Mouse (Mus musculus): ENCODE measurements around the gene 3110082J24Rik. TPM values are rescaled to one million over a fixed set of nuclear protein-coding genes. Genes with fewer than 3 reads are reported as not detected.

The 3110082J24Rik gene
- total RNA-seq, 2 experiments from 2014 or later = 2.9 to 5.5 TPM

DNA sequence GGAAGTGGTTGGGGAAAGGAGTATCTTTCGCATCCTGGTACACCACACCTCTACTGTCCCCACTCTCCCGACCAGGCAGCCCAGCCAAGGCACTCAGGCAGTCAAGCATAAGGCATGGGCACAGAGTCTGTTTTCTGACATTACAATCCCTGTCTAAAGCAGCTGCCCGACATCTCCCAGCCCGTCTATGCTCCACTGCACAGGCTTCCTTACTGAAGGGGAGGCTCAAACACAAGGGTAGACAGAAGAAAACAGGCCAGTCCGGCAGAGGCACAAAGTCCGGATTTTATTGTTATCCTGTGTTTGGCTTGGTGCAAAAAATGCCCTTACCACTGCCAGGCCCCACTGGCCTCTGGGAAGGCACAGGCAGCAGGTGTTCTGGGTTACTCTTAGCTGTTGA, 13.3 kb upstream of the 3110082J24Rik start:
- DNase-seq (ENCODE audit: low spot score in 2 of 2) = no peak

DNA sequence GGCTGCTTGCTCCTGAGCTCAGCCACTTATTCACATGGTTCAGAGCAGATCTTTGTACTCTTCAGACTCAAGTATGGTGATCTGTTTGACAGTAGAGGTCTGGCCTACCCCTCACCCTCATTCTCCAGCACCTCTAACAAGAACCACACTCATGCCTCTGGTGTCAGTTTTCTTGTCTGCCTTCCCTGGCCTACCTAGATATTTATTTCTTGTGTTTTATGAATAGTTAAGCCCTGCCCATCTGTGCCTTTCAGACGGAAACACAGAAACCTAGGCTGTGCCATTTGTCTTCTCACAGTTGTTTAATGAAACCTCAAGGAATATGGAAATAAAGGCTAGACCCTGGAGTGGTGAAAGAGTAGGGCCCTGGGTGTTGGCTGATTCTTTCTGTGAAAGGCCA, 12.1 kb upstream of the 3110082J24Rik start:
- no peak for DNase-seq (ENCODE audit: low spot score in 2 of 2)

DNA sequence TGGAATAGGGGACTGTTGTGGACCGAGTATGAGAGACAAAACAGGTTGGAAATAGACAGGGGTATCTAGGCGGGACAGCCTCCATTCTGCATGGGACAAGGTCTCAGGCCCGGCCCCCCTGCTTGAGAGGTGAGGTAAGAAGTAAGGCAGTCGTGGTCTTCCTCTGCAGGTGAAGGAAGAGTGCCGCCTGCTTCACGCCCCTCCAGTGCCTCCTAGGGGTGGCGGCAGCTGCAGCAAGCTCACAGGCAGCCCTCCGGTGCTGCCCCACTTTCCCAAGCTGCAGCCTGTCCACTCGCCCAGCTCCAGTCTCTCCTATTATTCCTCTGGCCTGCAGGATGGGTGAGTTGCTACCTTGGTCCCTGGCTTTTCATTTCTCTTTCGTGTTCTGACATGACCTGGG, 9.8 kb upstream of the 3110082J24Rik start:
- no peak for DNase-seq (ENCODE audit: low spot score in 2 of 2)

DNA sequence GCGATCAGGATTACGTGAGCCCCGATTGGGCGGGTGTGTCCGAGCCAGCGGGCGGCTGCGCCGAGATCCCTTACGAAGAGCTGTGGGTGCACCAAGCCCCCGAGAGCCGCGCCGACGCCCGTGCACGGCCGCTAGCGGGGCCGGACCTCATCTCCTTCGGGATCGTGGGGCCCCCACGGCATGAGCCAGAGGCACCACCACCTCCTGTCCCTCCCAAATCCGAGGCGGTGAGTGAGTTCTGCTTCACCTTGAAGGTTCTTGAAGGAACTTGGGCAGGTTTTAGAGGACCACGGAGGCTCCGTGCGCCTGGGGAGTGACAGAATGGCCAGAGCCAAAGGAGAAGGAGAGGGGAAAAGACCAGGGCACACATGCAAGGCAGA, 8.9 kb upstream of the 3110082J24Rik start:
- DNase-seq (ENCODE audit: low spot score in 2 of 2) = no peak

DNA sequence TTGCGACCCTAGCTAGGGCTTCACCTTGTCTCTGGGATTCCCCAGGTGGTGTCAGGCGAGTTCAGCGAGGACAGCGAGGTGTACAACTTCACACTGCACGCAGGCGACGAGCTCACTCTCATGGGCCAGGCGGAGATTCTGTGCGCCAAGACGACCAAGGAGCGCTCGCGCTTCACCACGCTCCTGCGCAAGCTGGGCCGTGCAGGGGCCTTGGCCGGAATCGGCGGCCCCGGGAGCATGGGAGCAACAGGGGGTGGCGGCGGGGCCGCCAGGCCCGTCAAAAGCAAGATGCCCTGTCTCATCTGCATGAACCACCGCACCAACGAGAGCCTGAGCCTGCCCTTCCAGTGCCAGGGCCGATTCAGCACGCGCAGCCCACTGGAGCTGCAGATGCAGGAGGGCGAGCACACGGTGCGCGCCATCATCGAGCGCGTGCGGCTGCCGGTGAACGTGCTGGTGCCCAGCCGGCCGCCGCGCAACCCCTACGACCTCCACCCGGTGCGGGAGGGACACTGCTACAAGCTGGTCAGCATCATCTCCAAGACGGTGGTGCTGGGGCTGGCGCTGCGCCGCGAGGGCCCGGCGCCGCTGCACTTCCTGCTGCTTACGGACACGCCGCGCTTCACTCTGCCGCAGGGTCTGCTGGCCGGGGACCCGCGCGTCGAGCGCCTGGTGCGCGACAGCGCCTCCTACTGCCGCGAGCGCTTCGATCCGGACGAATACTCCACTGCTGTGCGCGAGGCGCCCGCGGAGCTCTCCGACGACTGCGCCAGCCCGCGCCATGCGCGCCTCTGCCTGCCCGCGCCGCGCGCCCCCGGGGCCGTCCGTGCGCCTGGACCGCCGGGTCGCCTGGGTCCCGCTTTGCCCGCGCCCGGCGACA, 8.2 kb upstream of the 3110082J24Rik start:
- DNase-seq (ENCODE audit: low spot score in 2 of 2) = peak; percentile 78

DNA sequence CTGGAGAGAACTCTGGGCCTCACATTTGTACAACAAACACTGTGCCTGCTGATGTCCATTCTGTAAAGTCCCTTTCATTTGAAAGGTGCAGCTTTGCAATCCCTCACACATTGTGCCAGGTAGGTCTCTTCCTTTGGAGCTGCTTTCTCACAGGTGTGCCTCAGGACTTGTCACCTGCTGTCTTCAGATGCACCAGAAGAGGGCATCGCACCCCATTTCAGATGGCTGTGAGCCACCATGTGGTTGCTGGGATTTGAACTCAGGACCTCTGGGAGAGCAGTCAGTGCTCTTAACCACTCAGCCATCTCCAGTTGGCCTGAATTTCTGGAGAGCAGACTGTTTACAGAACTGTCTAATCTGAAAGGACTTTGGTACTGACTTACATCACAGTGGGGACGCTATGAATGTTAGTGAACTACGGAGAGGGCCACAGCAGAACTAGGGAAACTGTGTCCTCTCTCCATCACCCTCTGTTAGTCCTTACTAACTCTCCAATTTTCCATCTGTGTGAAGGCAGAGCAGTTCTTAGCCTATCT, 6.7 kb upstream of the 3110082J24Rik start:
- no peak for DNase-seq (ENCODE audit: low spot score in 2 of 2)

DNA sequence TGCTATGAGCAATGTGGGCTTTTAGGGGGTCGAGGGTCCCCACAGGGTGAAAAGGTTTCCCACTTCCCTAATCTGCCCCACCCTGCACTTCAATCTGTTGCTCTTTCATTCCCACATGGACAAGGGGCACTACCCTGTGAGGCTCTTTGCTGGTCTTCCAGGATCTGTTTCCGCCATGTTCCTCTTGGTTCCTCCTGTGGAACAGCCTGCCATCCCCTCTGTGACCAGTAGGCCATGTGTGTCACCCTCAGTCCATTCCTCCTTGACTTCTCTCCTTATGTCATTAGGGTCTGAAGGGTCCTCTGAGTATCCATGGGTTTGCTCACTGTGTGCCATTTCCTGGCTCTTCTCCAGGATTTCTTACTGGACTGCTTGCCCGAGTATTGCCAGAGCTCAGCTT, 5.9 kb upstream of the 3110082J24Rik start:
- DNase-seq (ENCODE audit: low spot score in 2 of 2) = no peak

DNA sequence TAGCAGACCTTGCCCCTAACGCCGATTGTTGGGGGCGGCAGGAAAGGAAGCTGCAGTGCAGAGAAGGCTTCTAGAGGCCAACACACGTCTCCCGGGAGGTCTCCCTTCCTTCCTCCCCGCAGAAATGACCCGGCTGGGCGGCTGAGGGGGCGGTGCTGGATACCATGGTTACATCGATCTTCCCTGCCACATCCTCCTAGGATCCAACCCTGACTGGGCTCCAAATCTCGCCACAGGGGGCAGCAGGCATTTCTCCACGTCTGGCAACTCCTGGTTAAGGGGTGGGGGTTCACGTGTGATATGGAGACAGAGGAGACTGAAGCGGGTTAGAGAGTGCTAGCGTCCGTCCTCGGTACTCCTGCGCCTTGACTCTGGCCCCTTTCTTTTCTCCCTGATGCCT, 5.2 kb upstream of the 3110082J24Rik start:
- DNase-seq (ENCODE audit: low spot score in 2 of 2) = peak; percentile 48 to 50

DNA sequence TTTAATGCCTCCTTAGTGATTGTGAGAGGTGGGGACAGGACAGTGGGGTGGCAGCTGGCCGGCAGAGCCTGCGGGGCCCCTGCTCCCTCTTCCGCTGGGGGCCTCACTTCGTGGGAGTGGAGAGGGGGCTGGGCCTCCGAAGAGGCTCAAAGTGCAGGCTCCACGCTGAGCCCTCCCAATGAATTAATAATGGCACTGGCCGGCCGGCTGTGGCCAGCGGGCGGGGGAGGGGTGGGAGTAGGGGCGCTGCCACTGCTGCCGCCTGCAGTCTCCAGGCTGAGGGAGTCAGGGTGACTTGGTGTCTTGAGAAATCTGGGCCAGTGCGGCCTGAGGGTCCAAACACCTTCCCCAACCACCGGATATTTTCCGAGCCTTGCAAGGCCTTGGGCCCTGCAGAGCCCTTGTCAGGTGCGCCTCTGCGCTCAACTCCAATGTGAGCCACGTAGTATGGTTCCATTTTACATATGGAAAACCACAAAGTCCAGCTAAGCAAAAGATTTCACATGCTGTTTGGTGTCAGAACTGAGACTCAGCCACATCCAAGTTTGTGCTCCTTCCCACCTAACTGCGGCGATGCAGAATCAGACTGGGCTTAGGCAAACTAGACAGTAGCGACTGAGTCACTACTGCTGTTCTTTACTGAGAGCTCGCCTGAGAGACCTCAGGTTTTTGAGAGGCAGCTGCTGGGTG, 4.6 kb upstream of the 3110082J24Rik start:
- DNase-seq (ENCODE audit: low spot score in 2 of 2) = no peak

DNA sequence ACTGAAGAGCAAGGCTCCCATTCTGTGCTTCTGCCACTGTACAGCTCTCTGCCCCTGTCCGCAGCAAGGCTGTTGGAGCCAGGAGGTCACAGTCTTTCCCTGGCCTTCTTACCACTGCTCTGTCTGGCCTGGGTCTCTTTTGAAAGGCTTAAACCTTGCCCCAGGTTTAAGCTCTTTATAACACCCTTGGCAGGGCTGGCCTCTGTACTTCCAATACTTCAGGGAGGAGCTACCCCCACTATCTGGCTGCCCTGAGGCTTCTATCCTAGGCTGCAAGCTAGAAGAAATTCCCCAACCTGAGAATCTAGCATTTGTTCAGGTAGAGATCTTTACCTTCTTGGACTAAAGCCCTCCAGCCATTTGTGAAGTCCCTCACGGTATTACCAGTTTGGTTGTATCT, 4.0 kb upstream of the 3110082J24Rik start:
- DNase-seq (ENCODE audit: low spot score in 2 of 2) = no peak

DNA sequence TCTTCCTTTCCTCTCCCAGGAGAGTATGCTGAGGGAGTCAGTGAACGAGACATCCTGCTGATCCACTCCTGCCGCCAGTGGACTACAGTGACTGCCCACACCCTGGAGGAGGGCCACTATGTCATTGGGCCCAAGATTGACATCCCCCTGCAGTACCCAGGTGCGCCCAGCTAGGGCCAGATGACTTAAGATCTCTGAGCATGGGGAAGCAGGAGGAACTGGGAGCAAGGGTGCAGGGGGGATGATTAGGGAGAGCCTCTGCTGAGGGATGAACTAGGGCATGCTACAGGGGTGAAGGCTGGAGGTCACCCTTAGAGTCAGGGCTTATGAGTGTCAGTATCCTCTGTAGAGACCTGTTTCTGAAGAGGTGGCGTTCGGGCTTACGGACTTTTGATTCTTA, 2.3 kb upstream of the 3110082J24Rik start:
- DNase-seq (ENCODE audit: low spot score in 2 of 2) = no peak

DNA sequence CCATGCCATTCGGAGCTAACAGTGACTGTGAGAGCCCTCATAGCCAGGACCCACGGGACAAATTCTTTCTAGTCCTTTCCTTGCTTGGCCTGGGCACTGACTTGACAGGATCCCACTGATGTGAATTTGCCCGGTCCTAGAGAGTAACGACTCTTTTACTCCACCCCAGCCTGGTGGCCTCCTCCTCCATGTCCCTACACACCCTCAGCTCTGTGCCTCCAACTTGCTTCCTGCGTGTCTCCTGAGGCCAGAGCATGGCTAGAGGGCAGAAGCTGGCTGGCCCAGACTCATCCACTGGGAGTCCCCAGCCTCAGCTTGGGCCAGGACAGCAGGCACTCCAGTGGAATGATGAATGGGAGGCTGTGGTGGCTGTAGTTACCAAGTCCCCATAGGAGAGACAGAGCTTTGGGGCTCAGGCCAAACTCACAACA, 1.7 kb upstream of the 3110082J24Rik start:
- no peak for DNase-seq (ENCODE audit: low spot score in 2 of 2)

DNA sequence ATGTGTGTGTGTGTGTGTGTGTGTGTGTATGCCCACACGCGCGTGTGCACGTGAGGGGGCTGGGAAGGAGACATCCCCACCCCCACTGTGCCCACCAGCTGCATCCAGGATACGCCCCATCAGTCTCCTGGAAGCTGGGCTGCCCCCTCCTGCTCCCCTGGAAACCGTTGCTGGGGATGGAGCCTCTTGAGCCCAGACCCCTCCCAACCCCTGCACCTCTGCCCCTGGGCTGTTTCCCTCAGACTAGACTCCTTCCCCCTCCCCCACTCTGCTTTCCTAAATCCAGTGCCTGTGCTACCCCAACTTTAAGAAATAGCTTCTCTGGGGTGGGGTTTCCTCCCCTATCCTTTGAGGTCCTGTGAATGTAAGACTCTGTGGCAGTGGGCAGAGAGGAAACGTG, 1.3 kb upstream of the 3110082J24Rik start:
- no peak for DNase-seq (ENCODE audit: low spot score in 2 of 2)

DNA sequence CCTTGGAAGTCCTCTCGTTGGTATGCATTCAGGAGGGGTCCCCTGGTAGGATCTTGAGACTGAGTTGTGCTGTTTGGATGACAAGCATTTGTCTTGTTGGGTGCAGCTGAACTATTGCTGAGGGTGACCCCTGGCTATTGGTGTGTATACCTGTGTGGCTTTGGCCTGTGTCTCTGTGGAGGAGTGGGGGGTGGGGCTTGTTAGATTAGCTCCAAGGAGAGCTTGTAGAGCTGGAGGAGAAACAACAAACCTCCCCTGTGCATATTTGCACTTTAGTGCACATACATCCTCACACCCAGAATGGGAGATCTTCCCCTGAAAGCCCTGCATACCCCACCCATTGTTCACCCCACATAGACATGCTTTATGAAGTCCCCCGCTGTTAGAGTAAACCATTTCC, 870 bp upstream of the 3110082J24Rik start:
- DNase-seq (ENCODE audit: low spot score in 2 of 2) = no peak

DNA sequence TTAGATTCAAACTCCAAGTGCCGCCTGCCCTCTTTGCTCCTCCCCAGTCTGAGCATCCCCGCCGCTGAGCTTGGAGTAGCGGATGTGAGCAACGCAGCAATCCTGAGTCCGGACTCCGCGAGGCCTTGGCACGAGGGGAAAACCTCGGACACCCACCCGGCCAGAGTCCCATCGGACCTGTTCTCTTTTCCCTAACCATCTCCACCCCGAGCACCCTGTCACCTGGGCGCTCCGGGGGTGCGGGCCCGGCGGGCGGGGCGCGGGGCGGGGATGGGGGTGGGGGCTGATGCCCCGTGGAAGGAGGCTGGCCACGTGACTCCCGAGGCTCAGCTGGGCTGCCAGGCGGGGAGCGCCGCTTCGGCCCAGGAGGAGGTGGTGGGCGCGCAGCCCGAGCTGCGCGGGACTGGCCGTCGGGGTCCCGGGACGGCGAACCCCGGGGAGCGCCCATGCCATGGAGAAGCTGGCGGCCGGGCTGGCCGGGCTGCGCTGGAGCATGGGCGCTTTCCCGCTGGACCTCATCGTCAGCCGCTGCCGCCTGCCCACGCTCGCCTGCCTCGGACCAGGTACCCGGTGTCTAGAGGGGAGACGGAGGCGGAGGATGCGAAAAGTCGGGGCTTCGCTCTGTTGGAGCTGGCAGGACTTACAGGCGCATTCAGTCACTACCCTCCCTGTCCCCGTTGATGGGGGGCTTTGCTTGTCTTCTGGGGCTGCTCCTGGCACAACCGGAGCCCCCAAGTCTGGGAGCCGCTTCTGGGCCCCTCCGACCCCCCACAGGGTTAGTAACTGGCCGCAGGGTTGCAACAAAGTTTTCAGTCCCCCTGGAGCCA, 832 bp downstream of the 3110082J24Rik start, which contains the start of gene Garem2:
Gene Garem2, plus strand, starts transcription at position 321 of the 827 bp plus-strand sequence.
- no peak for DNase-seq (ENCODE audit: low spot score in 2 of 2)

DNA sequence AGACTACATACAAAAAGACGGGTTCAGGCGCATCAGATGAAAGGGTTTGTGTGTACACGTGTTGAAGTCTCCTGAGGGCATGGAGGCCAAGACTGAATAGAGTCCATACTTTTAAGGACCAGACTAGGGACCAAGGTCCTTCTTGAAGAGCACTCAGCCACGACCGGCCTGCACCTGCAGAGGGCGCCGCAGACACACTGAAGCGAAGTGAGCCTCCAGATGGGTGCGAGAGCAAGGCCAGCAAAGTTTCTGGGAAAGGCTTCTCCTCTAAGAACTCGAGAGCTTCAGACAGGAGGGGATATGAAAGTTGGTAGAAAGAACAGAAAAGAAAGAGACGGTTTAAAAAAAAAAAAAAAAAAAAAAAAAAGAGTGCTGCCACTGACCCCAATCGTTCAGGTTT, 1.5 kb downstream of the 3110082J24Rik start:
- peak; percentile 48 to 58 for DNase-seq (ENCODE audit: low spot score in 2 of 2)

DNA sequence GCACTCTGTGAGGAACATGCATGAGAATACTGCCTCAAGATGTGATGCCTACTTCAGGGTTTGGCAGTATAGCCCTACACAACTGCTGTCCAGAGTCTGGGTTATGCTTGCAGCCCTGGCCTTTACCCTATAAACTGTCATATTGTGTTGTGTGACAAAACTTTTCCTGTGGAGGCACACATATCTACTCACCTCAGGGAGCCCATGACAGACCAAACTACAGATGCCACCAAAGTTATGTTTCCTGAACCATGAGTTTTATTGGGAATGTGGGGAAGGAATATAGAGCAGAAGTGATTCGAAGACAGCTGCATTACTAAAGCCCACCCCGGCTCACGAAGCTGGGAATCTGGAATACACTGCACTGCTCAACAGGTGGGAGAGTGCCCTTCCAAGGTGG, 2.5 kb downstream of the 3110082J24Rik start:
- no peak for DNase-seq (ENCODE audit: low spot score in 2 of 2)

DNA sequence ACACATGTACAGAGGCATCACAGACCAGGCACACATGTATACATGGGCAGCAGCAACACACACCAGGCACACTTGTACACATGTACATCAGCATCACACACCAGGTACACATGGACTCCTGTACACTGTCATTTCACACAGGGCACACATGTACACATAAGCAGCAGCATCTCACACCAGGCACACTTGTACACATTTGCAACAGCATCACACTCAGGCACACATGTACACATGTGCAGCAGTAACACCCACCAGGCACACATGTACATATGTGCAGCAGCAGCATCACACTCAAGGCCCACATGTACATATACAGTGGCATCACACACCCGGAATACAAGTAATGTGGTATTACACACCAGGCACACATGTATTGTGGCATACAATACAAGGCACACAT, 7.6 kb downstream of the 3110082J24Rik start:
- DNase-seq (ENCODE audit: low spot score in 2 of 2) = no peak

DNA sequence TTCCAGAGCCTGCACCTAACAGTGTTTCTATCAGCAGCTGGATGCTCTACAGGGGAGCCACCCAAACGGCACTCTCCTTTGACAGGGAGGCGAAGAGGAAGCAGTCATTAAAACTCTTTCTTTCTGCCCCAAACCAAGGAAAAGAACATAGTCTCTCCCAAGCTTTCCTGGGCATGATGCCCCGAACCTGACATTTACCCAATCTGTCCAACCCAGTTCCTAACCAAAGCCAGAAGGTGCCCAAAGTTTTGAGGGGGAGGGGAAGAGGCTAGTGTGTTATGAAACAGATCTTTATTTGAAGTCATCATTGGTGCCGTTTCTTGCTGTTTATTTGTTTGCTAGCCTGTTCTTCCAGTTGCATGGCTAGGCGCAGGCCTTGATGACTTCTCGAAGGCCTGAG, 10.2 kb downstream of the 3110082J24Rik start:
- no peak for DNase-seq (ENCODE audit: low spot score in 2 of 2)

DNA sequence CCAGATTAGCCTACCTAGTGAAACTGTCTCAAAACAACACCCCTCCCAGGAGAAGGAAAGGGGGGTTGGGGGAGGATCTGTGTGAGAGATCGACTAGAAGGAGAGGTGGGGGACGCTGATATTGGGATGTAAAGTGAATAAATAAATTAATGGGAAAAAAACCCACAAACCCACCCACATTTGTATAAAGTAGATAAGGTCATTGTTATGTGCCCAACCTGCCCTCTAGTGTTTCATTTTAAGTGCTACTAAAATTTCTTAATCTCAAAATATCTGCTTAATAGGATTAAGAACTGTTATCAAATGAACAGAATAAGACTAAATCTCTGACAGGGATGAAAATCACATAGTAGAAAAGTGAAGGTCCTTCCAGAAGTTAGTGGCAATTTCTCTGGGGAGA, 11.5 kb downstream of the 3110082J24Rik start:
- DNase-seq (ENCODE audit: low spot score in 2 of 2) = no peak

DNA sequence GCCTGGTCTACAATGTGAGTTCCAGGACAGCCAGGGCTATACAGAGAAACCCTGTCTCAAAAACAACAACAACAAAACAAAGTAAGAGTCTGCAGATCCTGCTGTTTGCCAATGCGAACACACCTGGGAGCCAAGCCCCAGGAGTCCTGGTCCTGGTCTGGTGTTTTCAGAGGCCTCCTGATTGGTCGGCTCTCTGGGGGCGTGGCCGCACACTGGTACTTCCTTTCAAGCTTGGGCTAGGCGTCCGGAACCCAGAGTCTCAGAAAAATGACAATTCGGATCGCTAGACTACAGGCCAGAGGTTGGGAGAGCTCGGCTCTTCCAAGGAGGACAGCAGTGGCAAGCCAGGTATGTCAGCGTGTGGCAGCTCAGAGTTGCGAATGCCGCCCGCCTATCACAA, 13.2 kb downstream of the 3110082J24Rik start:
- no peak for DNase-seq (ENCODE audit: low spot score in 2 of 2)

Data from layer of hippocampus, postnatal 14 days (tissue).